36 mouse cellular contexts compared by ENCODE assay signal in the genomic region with DNA sequence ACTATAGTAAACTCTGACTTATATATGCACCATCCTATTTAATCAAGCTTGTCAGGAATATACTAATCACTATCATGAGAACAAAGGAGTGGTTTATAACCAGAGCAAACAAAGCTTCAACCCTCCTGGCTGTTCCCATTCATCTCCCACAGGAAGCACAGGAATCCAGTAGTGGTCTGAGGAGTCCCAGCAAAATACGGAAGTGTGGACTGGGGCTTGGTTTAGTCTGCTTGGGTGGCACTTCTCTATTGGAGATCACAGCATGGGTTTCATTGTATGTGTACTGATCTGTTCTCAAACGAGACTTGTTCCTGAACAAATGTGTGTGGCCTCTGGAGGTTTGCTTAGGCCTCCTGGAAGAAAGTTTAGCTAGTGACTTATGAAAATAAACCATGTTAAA. TPM values are rescaled to one million over a fixed set of nuclear protein-coding genes. Genes with fewer than 3 reads are reported as not detected.
A peak's percentile ranks its signal among the peaks of the same experiment; 100 is the strongest.
DNase-seq lines count a peak whose midpoint lies in the region; ATAC-seq and TF ChIP-seq lines count a peak whose summit lies in the region.
"Had no signal": no experiment of that assay in that cellular context is flagged by ENCODE, and none has a peak within 500 bp of the region (broad histone marks: within the 10 kb centered on the region; RNA-seq: fewer than 3 reads in every experiment).

No protein-coding gene starts in this region.

- H3K36me3 ChIP-seq in lung, embryonic 16.5 days (ENCODE audit: control insufficient read depth, insufficient read depth, low read length), result no peaks in the 10 kb centered on the region
- H3K36me3 ChIP-seq: embryonic facial prominence, embryonic 13.5 days; forebrain, embryonic 10.5 days; forebrain, embryonic 15.5 days; heart, embryonic 13.5 days; hindbrain, embryonic 10.5 days; hindbrain, embryonic 15.5 days; kidney, embryonic 15.5 days; liver, embryonic 12.5 days had no signal

- H3K9me3 ChIP-seq in lung, embryonic 16.5 days (ENCODE audit: control insufficient read depth, low read length), result no peaks in the 10 kb centered on the region
- H3K9me3 ChIP-seq: embryonic facial prominence, embryonic 13.5 days; forebrain, embryonic 10.5 days; forebrain, embryonic 15.5 days; heart, embryonic 13.5 days; hindbrain, embryonic 10.5 days; hindbrain, embryonic 15.5 days; kidney, embryonic 15.5 days; liver, embryonic 12.5 days had no signal

- 24% methylated on average over 2 of the region's 2 CpGs for WGBS in lung, embryonic 16.5 days
- 40% methylated on average over 2 of the region's 2 CpGs for WGBS in lung, adult 2 months

- no peaks in the 10 kb centered on the region; the same call in 1 of the 2 replicates for H3K4me1 ChIP-seq in lung, embryonic 16.5 days (replicated peaks; ENCODE audit: control insufficient read depth, insufficient read depth, low read length)
- peaks cover 4% of the 10 kb centered on the region; the same call in 1 of the 2 replicates for H3K4me1 ChIP-seq in lung, adult 2 months (ENCODE audit: control insufficient read depth, insufficient read depth, low read length)
- H3K4me1 ChIP-seq: forebrain, embryonic 10.5 days; forebrain, embryonic 15.5 days; hindbrain, embryonic 10.5 days; hindbrain, embryonic 15.5 days; kidney, embryonic 15.5 days had no signal

- H3K9ac ChIP-seq in lung, embryonic 16.5 days (ENCODE audit: low read length), result no peak overlapping the region
- H3K9ac ChIP-seq: embryonic facial prominence, embryonic 13.5 days; forebrain, embryonic 15.5 days; heart, embryonic 13.5 days; hindbrain, embryonic 15.5 days; kidney, embryonic 15.5 days; liver, embryonic 12.5 days; liver, postnatal 0 days had no signal

- peak; percentile 51; the same call in 1 of the 2 replicates for ATAC-seq in lung, embryonic 16.5 days (ENCODE audit: low read depth)
- peak; percentile 36; the same call in 1 of the 2 replicates for ATAC-seq in common myeloid progenitor, adult 5-6 weeks (replicated peaks; ENCODE audit: low read depth, poor library complexity, severe bottlenecking)
- ATAC-seq: forebrain, embryonic 15.5 days; inflammation-experienced regulatory T-cells, adult 6 months; liver, embryonic 12.5 days; liver, postnatal 0 days; midbrain, embryonic 16.5 days had no signal

- no peak overlapping the region for H3K27ac ChIP-seq in lung, embryonic 16.5 days (ENCODE audit: low read length)
- H3K27ac ChIP-seq: embryonic facial prominence, embryonic 13.5 days; forebrain, embryonic 10.5 days; forebrain, embryonic 15.5 days; heart, adult 2 months; hindbrain, embryonic 10.5 days; hindbrain, embryonic 15.5 days; kidney, embryonic 15.5 days; layer of hippocampus, adult 2 months; liver, embryonic 12.5 days; stomach, postnatal 0 days had no signal

- no peaks in the 10 kb centered on the region for H3K27me3 ChIP-seq in lung, embryonic 16.5 days (ENCODE audit: control insufficient read depth, insufficient read depth, low read depth, low read length)
- H3K27me3 ChIP-seq: embryonic facial prominence, embryonic 13.5 days; forebrain, embryonic 15.5 days; heart, embryonic 13.5 days; hindbrain, embryonic 15.5 days; kidney, embryonic 15.5 days; liver, embryonic 12.5 days had no signal

- no peak overlapping the region for H3K4me2 ChIP-seq in lung, embryonic 16.5 days (ENCODE audit: low read depth, low read length)
- H3K4me2 ChIP-seq: embryonic facial prominence, embryonic 13.5 days; forebrain, embryonic 15.5 days; heart, embryonic 13.5 days; hindbrain, embryonic 15.5 days; kidney, embryonic 15.5 days; liver, embryonic 12.5 days had no signal

- no peak for TF ChIP-seq POLR2A in lung, adult 2 months (IDR thresholded peaks at IDR 0.05; ENCODE audit: borderline replicate concordance, extremely low read depth, low read depth, low read length)

- no peak overlapping the region for H3K4me3 ChIP-seq in lung, embryonic 16.5 days (ENCODE audit: low read length)
- no peak overlapping the region for H3K4me3 ChIP-seq in lung, adult 2 months (replicated peaks; ENCODE audit: extremely low read depth, low read depth, low read length)
- H3K4me3 ChIP-seq: embryonic facial prominence, embryonic 13.5 days; forebrain, embryonic 10.5 days; forebrain, embryonic 15.5 days; heart, adult 2 months; heart, embryonic 13.5 days; hindbrain, embryonic 10.5 days; hindbrain, embryonic 15.5 days; kidney, embryonic 15.5 days; layer of hippocampus, adult 2 months; liver, embryonic 12.5 days had no signal

- TF ChIP-seq CTCF in lung, adult 2 months (IDR thresholded peaks at IDR 0.05; ENCODE audit: insufficient read depth, low read length), result no peak

- DNase-seq in lung, adult 2 months, result no peak
- peak; percentile 15 for DNase-seq in Muller cell, postnatal 12 days (ENCODE audit: inconsistent ontology term)
- DNase-seq in mesoderm, embryonic 11.5 days (ENCODE audit: low read depth, low spot score), result peak; percentile 13
- DNase-seq in cerebellum, adult 11-12 months, result no peak
- no peak for DNase-seq in adrenal gland, postnatal 14 days
- DNase-seq: adrenal gland, postnatal 10 days; B cell, adult 2 months; cerebellum, adult 8-10 months; cerebellum, postnatal 25 days; gastrocnemius, postnatal 25 days; heart, adult 2 months; heart, postnatal 10 days; kidney, adult 18-20 months; kidney, postnatal 36 days; liver, postnatal 0 days; right cerebral cortex, postnatal 4 days; thymus, adult 18-20 months; thymus, postnatal 4 days had no signal

RNA-seq across cellular contexts. Expression of gene Ecm2, which starts 14.2 kb away (rescaled TPM):
- 1.9 and 2.3 TPM in 2 replicates for polyA plus RNA-seq in lung, embryonic 16.5 days (2015; fragmentation: Nextera tagmentation; extraction: Ambion mirVana)
- polyA plus RNA-seq in lung, adult 2 months (2012; rRNA removed), result 3.1 and 7.5 TPM in 2 replicates
- 0.09 and 0.10 TPM in 2 replicates for total RNA-seq in common myeloid progenitor, adult 5-6 weeks (2017)
- 8.3 and 12.0 TPM in 2 replicates for total RNA-seq in adrenal gland, postnatal 14 days (2021)
- total RNA-seq: megakaryocyte-erythroid progenitor cell, adult 5-6 weeks; neutrophil, adult 5-6 weeks had no signal

RNA-seq across cellular contexts. Expression of gene Aspn, which starts 25.5 kb away (rescaled TPM):
- 49.3 and 51.7 TPM in 2 replicates for polyA plus RNA-seq in lung, embryonic 16.5 days (2015; fragmentation: Nextera tagmentation; extraction: Ambion mirVana)
- 0.98 and 4.0 TPM in 2 replicates for polyA plus RNA-seq in lung, adult 2 months (2012; rRNA removed)
- total RNA-seq in common myeloid progenitor, adult 5-6 weeks (2017), result not detected in 2 replicates
- total RNA-seq in adrenal gland, postnatal 14 days (2021), result 21.8 and 25.0 TPM in 2 replicates
- total RNA-seq: megakaryocyte-erythroid progenitor cell, adult 5-6 weeks; neutrophil, adult 5-6 weeks had no signal
- polyA plus RNA-seq: neural tube, embryonic 11.5 days had no signal

RNA-seq across cellular contexts. Expression of gene Tes3-ps, which starts 25.6 kb away (rescaled TPM):
- 1.2 and 1.9 TPM in 2 replicates for polyA plus RNA-seq in lung, embryonic 16.5 days (2015; fragmentation: Nextera tagmentation; extraction: Ambion mirVana)
- not detected in 2 replicates for polyA plus RNA-seq in lung, adult 2 months (2012; rRNA removed)
- total RNA-seq in common myeloid progenitor, adult 5-6 weeks (2017), result 10.0 and 10.6 TPM in 2 replicates
- 1.3 TPM in 2 replicates for total RNA-seq in adrenal gland, postnatal 14 days (2021)
- polyA plus RNA-seq: spleen, adult 2 months had no signal

Comparison
In these comparisons a context has a peak if more than half of its experiments do, and no peak if none do; other contexts are left out.
1. DNase-seq: peak in Muller cell, postnatal 12 days (single experiment) and mesoderm, embryonic 11.5 days (single experiment); none in lung, adult 2 months (single experiment), cerebellum, adult 11-12 months (single experiment) and adrenal gland, postnatal 14 days (single experiment).
2. RNA of gene Aspn, which starts 25.5 kb away (total RNA-seq): 21.8 to 25.0 TPM in adrenal gland, postnatal 14 days; not detected in common myeloid progenitor, adult 5-6 weeks; every median in the first group is over 10 times any median in the second.